Mouse (Mus musculus) embryonic facial prominence, embryonic 13.5 days (tissue): ENCODE results near the gene Gfpt1. TPM values are rescaled to one million over a fixed set of nuclear protein-coding genes. Genes with fewer than 3 reads are reported as not detected.
A peak's percentile ranks its signal among the peaks of the same experiment; 100 is the strongest.

Experiments used
- ATAC-seq: fragments of 200-750 bp; cut with Nextera tagmentation; 2 replicates; pipeline ENCODE4 v1.8.0; 2017; ENCODE audit warnings: low read depth; ENCODE audit not compliant: insufficient number of reproducible peaks, insufficient read depth, low FRiP score, low TSS enrichment
- H3K27ac ChIP-seq: fragments of 300-500 bp; sonication (generic); 2 replicates; pipeline ENCODE4 v1.5.1; 2015; ENCODE audit warnings: moderate library complexity, mild to moderate bottlenecking, inconsistent platforms
- H3K27me3 ChIP-seq: fragments of 300-500 bp; sonication (generic); 2 replicates; pipeline ENCODE4 v1.6.1; 2015; ENCODE audit warnings: mild to moderate bottlenecking, inconsistent platforms
- H3K36me3 ChIP-seq: fragments of 300-500 bp; sonication (generic); 2 replicates; pipeline ENCODE4 v1.6.1; 2015; ENCODE audit warnings: mild to moderate bottlenecking, inconsistent platforms
- H3K4me1 ChIP-seq: fragments of 300-500 bp; sonication (generic); 2 replicates; pipeline ENCODE4 v1.6.1; 2015; ENCODE audit warnings: inconsistent platforms
- H3K4me2 ChIP-seq: fragments of 300-500 bp; sonication (generic); 2 replicates; pipeline ENCODE4 v1.6.1; 2015; ENCODE audit warnings: moderate library complexity, mild to moderate bottlenecking, inconsistent platforms
- H3K4me3 ChIP-seq: fragments of 300-500 bp; sonication (generic); 2 replicates; pipeline ENCODE4 v1.5.1; 2015; ENCODE audit warnings: mild to moderate bottlenecking, inconsistent platforms
- H3K9ac ChIP-seq: fragments of 300-500 bp; sonication (generic); 2 replicates; pipeline ENCODE4 v1.6.1; 2015; ENCODE audit warnings: mild to moderate bottlenecking, inconsistent platforms
- H3K9me3 ChIP-seq: fragments of 300-500 bp; sonication (generic); 2 replicates; pipeline ENCODE4 v1.6.1; 2016; ENCODE audit warnings: inconsistent platforms
- WGBS: fragments of 180-500 bp; shearing (Covaris S2); methylation state at CpG from one replicate; pipeline ENCODE4 v1.1.7; 2015; ENCODE audit warnings: mixed read lengths; 5-methylcytosine and 5-hydroxymethylcytosine counted together
- polyA plus RNA-seq: library from polyadenylated mRNA; unstranded; fragments of >200 nt; fragmentation: Nextera tagmentation; extraction: Ambion mirVana; gene quantifications from 2 replicates; pipeline ENCODE4 v1.2.1, GENCODE M21; 2015

Gene Gfpt1
- 22.0 and 22.2 TPM in 2 replicates for polyA plus RNA-seq

- peaks cover 1% of the 10 kb centered on the region; the same call in 1 of the 2 replicates for H3K36me3 ChIP-seq
- no peaks in the 10 kb centered on the region for H3K27me3 ChIP-seq
- peak within 1 kb of the TSS; percentile 100 for H3K27ac ChIP-seq
- H3K4me2 ChIP-seq, result peak within 1 kb of the TSS; percentile 79
- H3K4me1 ChIP-seq, result peaks cover 33% of the 10 kb centered on the region
- no peaks in the 10 kb centered on the region for H3K9me3 ChIP-seq
- H3K9ac ChIP-seq, result peak within 1 kb of the TSS; percentile 96
- ATAC-seq, result peak; percentile 95
- H3K4me3 ChIP-seq, result peak within 1 kb of the TSS; percentile 97
- under 1% methylated on average over 67 of the region's 68 CpGs for WGBS
These were observed at the start of gene Gfpt1 for GRCm38 (mm10) chr6:87042337-87043130. Gene Gfpt1, plus strand, starts transcription at chr6:87042846.

GRCm38 (mm10) chr6:86994254-86994653 lies 48.4 kb upstream of the Gfpt1 start:
- ATAC-seq, result no peak
- Histone ChIP-seq H3K4me1 (no peaks in the 10 kb centered on the region), H3K9me3 (no peaks in the 10 kb centered on the region), H3K4me2 (no peak overlapping the region), H3K27ac (no peak overlapping the region), H3K27me3 (no peaks in the 10 kb centered on the region), H3K9ac (no peak overlapping the region), H3K36me3 (peaks cover 42% of the 10 kb centered on the region), H3K4me3 (no peak overlapping the region)
- WGBS, result 75% methylated on average over 4 of the region's 4 CpGs

GRCm38 (mm10) chr6:86996629-86997307 lies 45.9 kb upstream of the Gfpt1 start:
- WGBS, result 85% methylated on average over 5 of the region's 5 CpGs
- H3K4me2 ChIP-seq, result no peak overlapping the region
- no peak overlapping the region for H3K27ac ChIP-seq
- peaks cover 38% of the 10 kb centered on the region for H3K36me3 ChIP-seq
- H3K27me3 ChIP-seq, result no peaks in the 10 kb centered on the region
- no peaks in the 10 kb centered on the region for H3K9me3 ChIP-seq
- H3K4me3 ChIP-seq, result no peak overlapping the region
- no peak overlapping the region for H3K9ac ChIP-seq
- H3K4me1 ChIP-seq, result no peaks in the 10 kb centered on the region
- ATAC-seq, result no peak

GRCm38 (mm10) chr6:86997360-86997759 lies 45.3 kb upstream of the Gfpt1 start:
- no peak for ATAC-seq
- H3K4me2 ChIP-seq, result no peak overlapping the region
- H3K27ac ChIP-seq, result no peak overlapping the region
- H3K36me3 ChIP-seq, result peaks cover 38% of the 10 kb centered on the region
- H3K27me3 ChIP-seq, result no peaks in the 10 kb centered on the region
- peaks cover 4% of the 10 kb centered on the region; the same call in 1 of the 2 replicates for H3K4me1 ChIP-seq
- no peaks in the 10 kb centered on the region for H3K9me3 ChIP-seq
- 93% methylated on average over 6 of the region's 6 CpGs for WGBS
- H3K4me3 ChIP-seq, result no peak overlapping the region
- H3K9ac ChIP-seq, result no peak overlapping the region

GRCm38 (mm10) chr6:87001995-87002394 lies 40.7 kb upstream of the Gfpt1 start:
- 91% methylated on average over 6 of the region's 6 CpGs for WGBS
- ATAC-seq, result no peak

GRCm38 (mm10) chr6:87002521-87003055 lies 40.1 kb upstream of the Gfpt1 start:
- 0 out of 2 replicates have a peak, but pooled peaks have one; percentile 59 for ATAC-seq
- Histone ChIP-seq H3K36me3 (peaks cover 12% of the 10 kb centered on the region), H3K4me2 (no peak overlapping the region), H3K4me1 (peaks cover 12% of the 10 kb centered on the region), H3K27me3 (no peaks in the 10 kb centered on the region), H3K27ac (peak overlapping the region; percentile 69), H3K4me3 (no peak overlapping the region), H3K9me3 (no peaks in the 10 kb centered on the region), H3K9ac (no peak overlapping the region; the same call in 1 of the 2 replicates)
- WGBS, result 51% methylated on average over 8 of the region's 8 CpGs

More at GRCm38 (mm10) chr6:87001995-87002394, 40.7 kb upstream of the Gfpt1 start:
- peaks cover 18% of the 10 kb centered on the region for H3K36me3 ChIP-seq
- no peaks in the 10 kb centered on the region for H3K9me3 ChIP-seq
- H3K27me3 ChIP-seq, result no peaks in the 10 kb centered on the region
- peak overlapping the region; percentile 69 for H3K27ac ChIP-seq
- H3K4me1 ChIP-seq, result peaks cover 12% of the 10 kb centered on the region
- no peak overlapping the region for H3K4me2 ChIP-seq
- no peak overlapping the region; the same call in 1 of the 2 replicates for H3K9ac ChIP-seq
- no peak overlapping the region for H3K4me3 ChIP-seq

- no peak overlapping the region for H3K4me3 ChIP-seq
- H3K36me3 ChIP-seq, result no peaks in the 10 kb centered on the region
- H3K27me3 ChIP-seq, result no peaks in the 10 kb centered on the region
- no peaks in the 10 kb centered on the region for H3K9me3 ChIP-seq
- no peak overlapping the region for H3K27ac ChIP-seq
- H3K4me2 ChIP-seq, result no peak overlapping the region
- WGBS, result 67% methylated on average over 2 of the region's 2 CpGs
- no peak for ATAC-seq
- peaks cover 12% of the 10 kb centered on the region for H3K4me1 ChIP-seq
- H3K9ac ChIP-seq, result no peak overlapping the region
These were observed 38.5 kb upstream of the Gfpt1 start for GRCm38 (mm10) chr6:87004099-87004498.

GRCm38 (mm10) chr6:87005577-87005976 lies 37.1 kb upstream of the Gfpt1 start:
- H3K9ac ChIP-seq, result no peak overlapping the region
- H3K9me3 ChIP-seq, result no peaks in the 10 kb centered on the region
- no peak overlapping the region for H3K27ac ChIP-seq
- peaks cover 16% of the 10 kb centered on the region for H3K4me1 ChIP-seq
- no peak for ATAC-seq
- H3K27me3 ChIP-seq, result no peaks in the 10 kb centered on the region
- H3K4me3 ChIP-seq, result no peak overlapping the region
- no peak overlapping the region for H3K4me2 ChIP-seq
- H3K36me3 ChIP-seq, result no peaks in the 10 kb centered on the region

- Histone ChIP-seq H3K27ac (peak within 1 kb of the TSS; percentile 82), H3K4me1 (peaks cover 7% of the 10 kb centered on the region), H3K9me3 (no peaks in the 10 kb centered on the region), H3K4me2 (peak within 1 kb of the TSS; percentile 65), H3K27me3 (no peaks in the 10 kb centered on the region), H3K4me3 (peak within 1 kb of the TSS; percentile 87), H3K9ac (peak within 1 kb of the TSS; percentile 98), H3K36me3 (peaks cover 13% of the 10 kb centered on the region; the same call in 1 of the 2 replicates)
- WGBS, result 75% methylated on average over 6 of the region's 6 CpGs
- no peak for ATAC-seq
These were observed 33.8 kb upstream of the Gfpt1 start, which contains the start of gene Nfu1 for GRCm38 (mm10) chr6:87008887-87009286. Gene Nfu1, plus strand, starts transcription at chr6:87009236.

GRCm38 (mm10) chr6:87009692-87010328 lies 32.8 kb upstream of the Gfpt1 start:
- no peaks in the 10 kb centered on the region for H3K9me3 ChIP-seq
- H3K9ac ChIP-seq, result peak overlapping the region; percentile 98
- H3K4me3 ChIP-seq, result peak overlapping the region; percentile 87
- peak overlapping the region; percentile 82 for H3K27ac ChIP-seq
- peak; percentile 87 for ATAC-seq
- H3K4me2 ChIP-seq, result peak overlapping the region; percentile 65
- no peaks in the 10 kb centered on the region for H3K27me3 ChIP-seq
- H3K4me1 ChIP-seq, result peaks cover 7% of the 10 kb centered on the region
- H3K36me3 ChIP-seq, result peaks cover 19% of the 10 kb centered on the region
- under 1% methylated on average over 36 of the region's 36 CpGs for WGBS

- Histone ChIP-seq H3K36me3 (peaks cover 75% of the 10 kb centered on the region), H3K27me3 (no peaks in the 10 kb centered on the region), H3K4me1 (no peaks in the 10 kb centered on the region), H3K4me2 (no peak overlapping the region), H3K9ac (no peak overlapping the region), H3K9me3 (no peaks in the 10 kb centered on the region), H3K4me3 (no peak overlapping the region), H3K27ac (no peak overlapping the region)
- ATAC-seq, result no peak
- WGBS, result 63% methylated on average over 4 of the region's 4 CpGs
These were observed 25.7 kb upstream of the Gfpt1 start for GRCm38 (mm10) chr6:87016916-87017315.
